Mouse (Mus musculus): Measurements from ENCODE around the gene Col4a2.

DNA sequence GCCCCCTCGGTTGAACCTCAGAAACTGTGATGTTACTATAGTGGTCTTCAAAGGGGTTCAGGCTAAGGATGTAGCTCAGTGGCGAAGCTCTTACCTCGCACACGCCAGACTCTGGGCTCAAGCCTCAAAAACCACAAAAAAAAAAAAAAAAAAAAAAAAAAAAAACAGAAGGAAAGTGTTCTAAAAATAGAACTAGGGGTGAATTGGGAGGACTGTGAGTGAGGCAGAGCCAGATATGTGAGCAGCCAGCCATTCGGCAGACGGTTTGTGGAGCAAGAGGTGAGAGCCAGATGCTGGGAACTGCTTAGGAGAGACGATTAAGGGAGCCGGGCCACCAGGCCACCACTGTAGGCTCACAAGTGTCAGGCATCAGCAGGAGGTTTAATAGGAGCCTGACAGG, 81.0 kb downstream of the Col4a2 start:
- TF ChIP-seq POLR2A (IDR thresholded peaks at IDR 0.05; ENCODE audit: control insufficient read depth, low read depth, low read length): no peak
- no peak for TF ChIP-seq CTCF (IDR thresholded peaks at IDR 0.05; ENCODE audit: control insufficient read depth, insufficient read depth, insufficient replicate concordance, low read depth, low read length)
